Comparison of ENCODE assay signal across 18 mouse cellular contexts in the genomic region with DNA sequence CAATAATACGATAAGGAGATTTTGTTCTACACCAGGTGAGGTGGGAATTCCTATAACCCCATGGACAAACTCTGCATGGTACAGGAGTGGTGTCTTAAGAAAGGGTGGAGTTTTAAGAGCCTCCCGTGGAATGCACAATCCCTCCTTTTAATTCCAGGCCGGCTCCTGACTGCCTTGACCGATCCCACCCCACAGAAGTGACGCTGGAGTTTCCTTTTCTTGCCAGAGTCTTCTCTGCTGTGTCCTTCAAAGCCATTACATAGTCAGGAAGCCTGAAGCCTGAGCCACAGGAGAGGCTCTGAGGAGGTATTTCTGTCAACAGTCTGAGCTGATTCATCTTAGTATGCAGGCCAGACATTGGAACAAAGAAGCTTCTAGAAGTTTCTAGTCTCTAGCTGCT.
"Had no signal": no experiment of that assay in that cellular context is flagged by ENCODE, and none has a peak within 500 bp of the region (broad histone marks: within the 10 kb centered on the region; RNA-seq: fewer than 3 reads in every experiment).

No protein-coding gene starts in this region.

- H3K9me3 ChIP-seq: liver, embryonic 12.5 days; liver, embryonic 15.5 days; midbrain, embryonic 13.5 days; neural tube, embryonic 13.5 days had no signal

- H3K4me1 ChIP-seq: liver, embryonic 12.5 days; liver, embryonic 15.5 days; midbrain, embryonic 13.5 days; neural tube, embryonic 13.5 days had no signal

- H3K36me3 ChIP-seq: limb, embryonic 13.5 days; liver, embryonic 12.5 days; liver, embryonic 15.5 days; midbrain, embryonic 13.5 days; neural tube, embryonic 13.5 days had no signal

- ATAC-seq: intestine, postnatal 0 days; liver, embryonic 12.5 days; midbrain, embryonic 13.5 days; midbrain, embryonic 16.5 days had no signal

- H3K4me3 ChIP-seq: left cerebral cortex, adult 2 months; limb, embryonic 13.5 days; liver, embryonic 12.5 days; liver, embryonic 15.5 days; midbrain, embryonic 13.5 days; myocyte; neural tube, embryonic 13.5 days had no signal

- H3K27me3 ChIP-seq: limb, embryonic 13.5 days; liver, embryonic 15.5 days; midbrain, embryonic 13.5 days; neural tube, embryonic 13.5 days had no signal

- H3K4me2 ChIP-seq: limb, embryonic 13.5 days; liver, embryonic 12.5 days; liver, embryonic 15.5 days; midbrain, embryonic 13.5 days; neural tube, embryonic 13.5 days had no signal

- DNase-seq: kidney, adult 2 months; kidney, postnatal 25 days; layer of hippocampus, postnatal 36 days; left cerebral cortex, postnatal 4 days; liver; thymus, adult 18-20 months; thymus, postnatal 36 days had no signal

- H3K27ac ChIP-seq: kidney, postnatal 0 days; left cerebral cortex, adult 2 months; limb, embryonic 13.5 days; liver, embryonic 12.5 days; liver, embryonic 15.5 days; macrophage; midbrain, embryonic 13.5 days; neural tube, embryonic 13.5 days had no signal

- H3K9ac ChIP-seq: limb, embryonic 13.5 days; liver, embryonic 12.5 days; liver, embryonic 15.5 days; midbrain, embryonic 13.5 days; neural tube, embryonic 13.5 days had no signal
